Mouse (Mus musculus) midbrain, embryonic 16.5 days (tissue): ENCODE measurements at regions not wholly inside any gene's neighbourhood (a gene's known extent, or its start where the extent isn't known, plus 50 kb on each side); places are given as distances from the start of the nearest gene placed in this dataset.
A peak's percentile ranks its signal among the peaks of the same experiment; 100 is the strongest.
"Not testable (repeated sequence)": the region's sequence is repeated elsewhere in the genome, so short reads cannot be mapped to it uniquely, and the experiment has no call there.

Experiments used
- ATAC-seq: fragments of 200-750 bp; cut with Nextera tagmentation; 2 replicates; pipeline ENCODE4 v1.8.0; 2017; ENCODE audit warnings: moderate TSS enrichment
- H3K27ac ChIP-seq: fragments of 300-500 bp; sonication (generic); 2 replicates; pipeline ENCODE4 v1.5.1; 2014; ENCODE audit warnings: mild to moderate bottlenecking, low read length, mixed read lengths
- H3K27me3 ChIP-seq: fragments of 300-500 bp; sonication (generic); 2 replicates; pipeline ENCODE4 v1.6.1; 2014; ENCODE audit warnings: low read depth, low read length, mixed read lengths; ENCODE audit not compliant: control insufficient read depth, insufficient read depth
- H3K36me3 ChIP-seq: fragments of 300-500 bp; sonication (generic); 2 replicates; pipeline ENCODE4 v1.6.1; 2014; ENCODE audit warnings: mild to moderate bottlenecking, low read length, moderate library complexity, mixed read lengths; ENCODE audit not compliant: control insufficient read depth, insufficient read depth
- H3K4me1 ChIP-seq: fragments of 300-500 bp; sonication (generic); 2 replicates; pipeline ENCODE4 v1.6.1; 2014; ENCODE audit warnings: mild to moderate bottlenecking, low read length, mixed read lengths; ENCODE audit not compliant: control insufficient read depth, insufficient read depth
- H3K4me2 ChIP-seq: fragments of 300-500 bp; sonication (generic); 2 replicates; pipeline ENCODE4 v1.6.1; 2014; ENCODE audit warnings: mild to moderate bottlenecking, low read length, mixed read lengths
- H3K4me3 ChIP-seq: fragments of 300-500 bp; sonication (generic); 2 replicates; pipeline ENCODE4 v1.5.1; 2014; ENCODE audit warnings: low read depth, mild to moderate bottlenecking, low read length, moderate library complexity, mixed read lengths
- H3K9ac ChIP-seq: fragments of 300-500 bp; sonication (generic); 2 replicates; pipeline ENCODE4 v1.6.1; 2014; ENCODE audit warnings: low read depth, low read length, mixed read lengths
- H3K9me3 ChIP-seq: fragments of 300-500 bp; sonication (generic); replicated peaks from 2 replicates; pipeline ENCODE4 v1.6.1; 2014; ENCODE audit warnings: mild to moderate bottlenecking, low read length, mixed read lengths; ENCODE audit not compliant: control insufficient read depth, poor library complexity, severe bottlenecking
- WGBS: fragments of 180-500 bp; shearing (Covaris S2); extraction: QIAGEN DNeasy Blood & Tissue Kit; methylation state at CpG from one replicate; pipeline ENCODE4 v1.1.7; 2014; 5-methylcytosine and 5-hydroxymethylcytosine counted together

DNA sequence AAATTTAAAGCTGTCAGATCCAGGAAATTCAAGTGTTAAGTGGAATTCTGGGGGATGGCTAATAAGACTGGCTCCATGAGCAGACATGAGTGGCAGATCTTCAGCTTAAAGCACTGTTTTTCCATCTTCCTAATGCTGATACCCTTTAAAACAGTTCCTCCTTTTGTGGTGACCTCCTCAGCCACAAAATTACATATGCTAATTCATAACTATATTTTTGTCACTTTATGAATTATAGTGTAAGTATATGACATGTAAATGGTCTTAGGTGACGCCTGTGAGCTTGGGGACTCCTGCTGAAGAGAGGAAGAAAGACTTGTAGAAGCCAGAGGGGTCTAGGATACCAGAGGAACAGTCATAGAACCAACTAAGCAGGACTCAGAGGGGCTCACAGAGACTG, 95.2 kb downstream of the Dusp6 start:
- no peak for ATAC-seq
- WGBS = 94% methylated on average over 1 of the region's 1 CpGs
- H3K4me1 ChIP-seq = no peaks in the 10 kb centered on the region
- H3K27me3 ChIP-seq = no peaks in the 10 kb centered on the region
- no peaks in the 10 kb centered on the region for H3K36me3 ChIP-seq
- no peak overlapping the region for H3K4me2 ChIP-seq
- no peak overlapping the region for H3K27ac ChIP-seq
- H3K4me3 ChIP-seq = no peak overlapping the region
- no peak overlapping the region for H3K9ac ChIP-seq
- no peaks in the 10 kb centered on the region for H3K9me3 ChIP-seq

DNA sequence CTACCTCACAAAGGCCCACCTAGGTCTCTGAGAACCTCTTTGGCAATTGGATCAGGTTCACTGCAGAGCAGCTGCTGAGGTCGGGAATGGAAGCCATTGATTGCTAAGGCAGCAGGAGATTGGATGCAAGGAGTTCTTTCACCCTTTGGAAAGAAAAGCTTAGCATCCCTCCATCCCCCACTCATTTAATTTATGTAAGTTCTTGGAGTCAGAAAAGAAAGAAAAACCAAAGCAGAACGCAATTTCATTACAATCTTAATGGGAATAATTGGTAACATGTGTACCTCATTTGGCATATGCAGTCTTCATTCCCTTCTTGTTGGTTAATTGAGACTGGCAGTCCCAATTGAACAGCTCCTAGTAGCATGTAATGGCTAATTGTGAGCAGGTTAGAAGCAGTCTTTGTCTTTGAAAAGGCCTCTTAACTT, 96.4 kb downstream of the Dusp6 start:
- 42% methylated on average over 2 of the region's 2 CpGs for WGBS
- Histone ChIP-seq H3K9ac (no peak overlapping the region), H3K4me3 (no peak overlapping the region), H3K4me2 (no peak overlapping the region), H3K36me3 (no peaks in the 10 kb centered on the region), H3K27ac (no peak overlapping the region), H3K27me3 (no peaks in the 10 kb centered on the region), H3K9me3 (no peaks in the 10 kb centered on the region), H3K4me1 (no peaks in the 10 kb centered on the region)
- ATAC-seq = no peak

DNA sequence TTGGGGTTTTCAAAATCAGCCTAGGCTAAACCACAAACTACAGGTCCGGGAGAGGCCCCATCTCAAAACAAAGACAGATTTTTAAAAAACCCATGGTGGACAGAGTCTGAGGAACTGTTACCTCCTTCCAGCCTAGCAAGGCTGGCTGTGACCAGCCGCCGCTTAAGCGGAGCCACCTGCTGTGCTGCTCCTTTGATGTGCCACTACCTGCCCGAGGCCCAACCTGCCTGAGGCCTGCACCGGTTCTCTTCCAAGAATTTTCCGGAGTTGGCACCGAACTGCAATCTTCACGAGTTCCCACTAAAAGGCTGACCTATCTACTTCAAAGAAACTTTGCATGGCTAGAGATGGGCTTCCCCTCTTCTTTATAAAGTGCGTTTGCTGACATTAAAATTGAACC, 97.6 kb downstream of the Dusp6 start:
- WGBS = 57% methylated on average over 10 of the region's 10 CpGs
- H3K9ac ChIP-seq, ATAC-seq: not testable (repeated sequence)

DNA sequence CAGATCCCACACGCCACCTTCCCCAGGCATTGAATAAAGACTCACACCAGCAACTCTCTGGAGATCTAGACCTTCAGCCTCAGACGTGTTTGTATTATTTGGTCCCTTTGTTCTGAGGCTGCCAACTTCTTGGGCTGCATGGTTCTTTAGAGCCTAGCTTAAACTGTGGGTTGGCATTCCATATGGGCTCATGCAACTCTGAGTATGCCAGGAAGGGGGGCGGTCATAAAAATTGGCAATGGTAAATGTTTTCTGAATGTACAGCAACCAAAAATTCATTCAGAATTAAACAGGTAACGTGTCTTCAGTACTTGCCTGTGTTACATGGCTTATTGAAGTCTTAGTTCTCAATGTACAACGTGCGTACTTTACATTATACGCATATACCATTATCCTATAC, 103.1 kb downstream of the Dusp6 start:
- H3K4me3 ChIP-seq = no peak overlapping the region
- no peak for ATAC-seq

More for the DNA sequence above, 97.6 kb downstream of the Dusp6 start:
- H3K27me3 ChIP-seq, H3K4me1 ChIP-seq, H3K27ac ChIP-seq, H3K4me3 ChIP-seq, H3K4me2 ChIP-seq, H3K9me3 ChIP-seq, H3K36me3 ChIP-seq: not testable (repeated sequence)

DNA sequence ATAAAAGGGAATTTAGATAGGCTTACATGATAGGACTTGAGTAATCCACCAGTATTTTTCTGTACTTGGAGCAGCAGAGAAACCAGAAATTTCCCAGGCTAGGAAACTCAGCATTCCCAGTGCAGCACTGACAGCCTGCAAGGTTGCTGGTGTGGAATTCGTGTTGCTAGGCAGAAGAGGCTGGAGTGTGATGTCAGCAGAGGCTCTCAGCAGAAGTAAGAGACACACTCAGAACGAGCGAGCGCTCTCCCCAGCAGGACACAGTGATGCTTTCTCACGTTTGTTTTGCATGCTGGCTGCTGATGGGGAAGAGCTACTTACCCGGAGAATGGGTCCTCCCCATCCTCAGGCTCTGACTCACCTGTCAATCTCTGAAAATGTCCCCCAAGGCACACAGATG, 104.7 kb downstream of the Dusp6 start:
- H3K4me2 ChIP-seq = no peak overlapping the region
- peak; percentile 76 for ATAC-seq
- WGBS = 39% methylated on average over 6 of the region's 6 CpGs

More for the DNA sequence above, 103.1 kb downstream of the Dusp6 start:
- Histone ChIP-seq H3K4me2 (no peak overlapping the region), H3K36me3 (no peaks in the 10 kb centered on the region), H3K9ac (no peak overlapping the region), H3K27ac (no peak overlapping the region), H3K9me3 (no peaks in the 10 kb centered on the region), H3K4me1 (peaks cover 5% of the 10 kb centered on the region; the same call in 1 of the 2 replicates), H3K27me3 (no peaks in the 10 kb centered on the region)
- WGBS = 85% methylated on average over 7 of the region's 7 CpGs

DNA sequence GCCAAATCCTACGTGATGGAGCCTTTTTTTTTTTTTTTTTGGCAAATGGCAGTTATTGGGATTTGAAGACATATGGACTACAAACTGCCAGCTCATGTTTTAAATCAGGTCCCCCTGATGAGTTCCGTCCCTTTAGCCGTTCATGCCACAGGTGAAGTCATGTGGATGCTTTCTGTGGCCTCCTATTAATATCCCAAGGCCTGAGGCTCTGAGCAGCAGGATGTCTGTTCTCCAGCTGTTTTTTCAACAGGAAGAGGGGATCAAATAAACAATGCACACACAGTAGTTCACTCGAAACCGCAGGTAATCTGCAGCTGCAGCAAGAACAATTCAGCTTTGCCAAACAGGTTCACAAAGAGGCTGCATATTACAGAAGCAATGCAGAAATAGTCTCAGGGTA, 112.1 kb downstream of the Dusp6 start:
- Histone ChIP-seq H3K4me3 (no peak overlapping the region), H3K9me3 (no peaks in the 10 kb centered on the region), H3K4me2 (no peak overlapping the region), H3K4me1 (no peaks in the 10 kb centered on the region), H3K27ac (no peak overlapping the region), H3K36me3 (no peaks in the 10 kb centered on the region), H3K27me3 (no peaks in the 10 kb centered on the region), H3K9ac (no peak overlapping the region)
- WGBS = 44% methylated on average over 5 of the region's 5 CpGs
- no peak for ATAC-seq

More for the DNA sequence above, 104.7 kb downstream of the Dusp6 start:
- Histone ChIP-seq H3K27me3 (no peaks in the 10 kb centered on the region), H3K4me1 (peaks cover 5% of the 10 kb centered on the region; the same call in 1 of the 2 replicates), H3K9me3 (no peaks in the 10 kb centered on the region), H3K4me3 (no peak overlapping the region), H3K9ac (no peak overlapping the region), H3K27ac (no peak overlapping the region), H3K36me3 (no peaks in the 10 kb centered on the region)

DNA sequence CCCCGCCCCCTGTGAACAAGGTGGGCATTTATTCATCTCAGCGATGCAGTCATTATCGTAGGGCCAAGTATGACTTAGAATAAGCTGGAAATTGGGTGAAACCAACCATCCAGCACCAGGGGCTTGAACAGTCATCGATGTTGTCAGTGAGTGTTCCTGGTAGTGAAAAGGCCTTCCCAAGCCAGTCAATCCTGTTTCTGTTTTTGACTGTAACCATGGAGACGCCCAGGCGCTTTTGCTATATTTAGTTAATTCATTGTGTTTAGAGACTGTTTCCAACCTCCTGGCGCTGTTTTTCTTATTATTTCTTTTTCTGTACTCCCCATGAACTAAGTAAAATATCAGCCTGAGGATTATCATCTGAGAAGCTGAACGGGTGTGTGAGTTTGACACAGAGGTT, 113.4 kb downstream of the Dusp6 start:
- H3K36me3 ChIP-seq = no peaks in the 10 kb centered on the region
- H3K27me3 ChIP-seq = no peaks in the 10 kb centered on the region
- H3K27ac ChIP-seq = no peak overlapping the region
- 61% methylated on average over 8 of the region's 8 CpGs for WGBS
- no peak overlapping the region for H3K9ac ChIP-seq
- no peaks in the 10 kb centered on the region for H3K4me1 ChIP-seq
- no peak for ATAC-seq
- no peak overlapping the region for H3K4me2 ChIP-seq
- no peaks in the 10 kb centered on the region for H3K9me3 ChIP-seq
- no peak overlapping the region for H3K4me3 ChIP-seq

DNA sequence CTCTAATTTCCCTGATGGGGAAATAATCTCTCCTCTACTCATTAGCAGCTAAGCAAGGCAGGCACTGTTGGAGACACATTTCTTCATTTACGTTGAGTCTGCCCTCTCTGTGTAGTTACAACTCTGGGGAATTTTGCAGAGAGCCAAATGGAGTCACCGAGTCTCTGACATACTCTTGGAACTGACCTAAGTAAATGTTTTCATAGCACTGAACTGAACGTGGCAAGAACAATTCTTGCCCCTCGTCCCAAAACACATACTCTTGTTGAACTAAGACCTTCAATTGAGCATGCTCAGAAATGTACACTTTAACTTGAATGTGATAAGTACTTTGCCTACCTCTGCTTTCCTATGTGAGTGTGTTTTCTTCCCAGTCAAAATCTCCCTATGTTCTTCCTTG, 114.5 kb downstream of the Dusp6 start:
- 91% methylated on average over 4 of the region's 4 CpGs for WGBS
- no peaks in the 10 kb centered on the region for H3K9me3 ChIP-seq
- H3K27me3 ChIP-seq = no peaks in the 10 kb centered on the region
- H3K4me1 ChIP-seq = no peaks in the 10 kb centered on the region
- no peak overlapping the region for H3K4me3 ChIP-seq
- no peak overlapping the region for H3K9ac ChIP-seq
- ATAC-seq = no peak
- no peaks in the 10 kb centered on the region for H3K36me3 ChIP-seq
- no peak overlapping the region for H3K27ac ChIP-seq
- no peak overlapping the region for H3K4me2 ChIP-seq

DNA sequence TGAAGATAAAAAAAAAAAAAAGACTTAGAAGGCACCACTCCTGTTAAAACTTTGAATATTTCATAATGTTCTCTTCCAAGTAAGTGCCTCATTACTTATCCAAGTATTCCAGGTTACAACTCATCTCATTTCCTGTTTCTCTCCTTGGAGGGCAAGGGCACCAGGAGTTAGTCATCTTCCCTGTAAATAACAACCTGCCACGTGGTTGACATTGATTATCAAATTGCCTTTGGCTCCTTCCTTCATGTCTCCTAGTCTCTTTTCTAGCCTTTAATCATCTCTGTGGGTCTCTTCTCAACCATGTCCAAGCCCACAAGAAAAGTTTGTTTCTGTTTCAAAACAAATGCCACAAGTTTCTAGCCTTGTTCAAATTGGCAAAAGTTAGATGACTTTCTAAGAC, 116.1 kb downstream of the Dusp6 start:
- ATAC-seq = no peak
- Histone ChIP-seq H3K27me3 (no peaks in the 10 kb centered on the region), H3K9ac (no peak overlapping the region), H3K4me3 (no peak overlapping the region), H3K27ac (no peak overlapping the region), H3K36me3 (no peaks in the 10 kb centered on the region), H3K4me2 (no peak overlapping the region), H3K9me3 (no peaks in the 10 kb centered on the region), H3K4me1 (no peaks in the 10 kb centered on the region)
- WGBS = 62% methylated on average over 1 of the region's 1 CpGs

DNA sequence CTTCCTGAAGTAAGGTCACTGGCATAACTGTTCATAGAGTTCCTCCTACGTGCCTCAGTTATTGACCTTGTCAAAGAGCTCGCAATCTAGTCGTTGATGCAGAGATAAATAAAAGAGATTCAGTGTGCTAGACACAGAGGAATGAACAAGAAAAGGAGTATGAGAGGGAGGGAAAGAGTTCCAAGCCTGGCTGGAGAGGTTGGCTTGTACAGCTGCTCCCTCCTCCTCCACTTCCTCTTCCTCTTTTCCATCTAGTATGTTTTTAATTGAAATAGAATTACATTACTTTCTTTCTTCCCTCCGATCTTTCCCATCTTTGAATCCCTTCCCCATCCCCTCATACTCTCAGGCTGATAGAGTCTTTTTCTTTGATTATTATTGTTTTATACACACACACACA, 117.1 kb downstream of the Dusp6 start:
- WGBS = 91% methylated on average over 4 of the region's 4 CpGs
- H3K9me3 ChIP-seq = no peaks in the 10 kb centered on the region
- no peak overlapping the region for H3K4me2 ChIP-seq
- H3K4me1 ChIP-seq = no peaks in the 10 kb centered on the region
- H3K27ac ChIP-seq = no peak overlapping the region
- no peaks in the 10 kb centered on the region for H3K27me3 ChIP-seq
- no peak overlapping the region for H3K9ac ChIP-seq
- no peaks in the 10 kb centered on the region for H3K36me3 ChIP-seq
- no peak overlapping the region for H3K4me3 ChIP-seq
- ATAC-seq = no peak
